Mouse (Mus musculus) embryonic stem cell, embryonic (primary cell): ENCODE measurements around the gene Gm20517.

Experiments
- CTCF ChIA-PET, 4 experiments: fragments of 300-600 bp in 2 of 4; fragments of 350-600 bp in 2 of 4; sonication (Branson Sonifier 250); formaldehyde crosslinking; loops; one replicate each; lab custom pipeline; 2022; ENCODE audit warnings: inconsistent platforms in 2 of 4; lab: Charles Lee
- POLR2A ChIA-PET, 4 experiments: fragments of 300-600 bp in 2 of 4; fragments of 350-600 bp in 2 of 4; sonication (Branson Sonifier 250); formaldehyde crosslinking; loops; one replicate each; lab custom pipeline; 2022; ENCODE audit warnings: antibody characterized with exemption in 4 of 4, inconsistent platforms in 1 of 4; lab: Charles Lee

The Gm20517 gene

GRCm38 (mm10) chr17:47694503-47695336 lies 83.3 kb downstream of the Gm20517 start, which contains the start of gene Prickle4:
Gene Prickle4 (minus strand): TSS chr17:47694736.
- CTCF ChIA-PET: interaction anchor here (0.6 to 2.1 kb wide), 41 partner anchors 9 to 1541 kb away, joined by 3 to 9 read pairs (median 3); partner anchors contain the start of genes Mad2l1bp (in 1 of the 4) and Taf8 (in 1 of the 4)
- POLR2A ChIA-PET: interaction anchor here (0.5 to 2.9 kb wide), 45 partner anchors 9 to 396 kb away, joined by 3 to 10 read pairs (median 4); no protein-coding TSS in a partner anchor

- ChIA-PET POLR2A (interaction anchor here (0.6 to 2.9 kb wide), 30 partner anchors 9 to 395 kb away, joined by 3 to 10 read pairs (median 4); no protein-coding TSS in a partner anchor), CTCF (interaction anchor here (0.6 to 2.1 kb wide), 21 partner anchors 9 to 220 kb away, joined by 3 to 9 read pairs (median 4); no protein-coding TSS in a partner anchor)
Observed at GRCm38 (mm10) chr17:47695337-47695710, 83.9 kb downstream of the Gm20517 start.

GRCm38 (mm10) chr17:47698156-47698555 lies 86.8 kb downstream of the Gm20517 start:
- ChIA-PET CTCF (no interaction called here), POLR2A (interaction anchor here in 3 of 4 experiments (1.1 to 3.0 kb wide), 7 partner anchors 9 to 53 kb away, joined by 3 to 12 read pairs (median 10); partner anchors contain the start of genes Tomm6 (in 2 of the 3) and Frs3 (in 1 of the 3))

GRCm38 (mm10) chr17:47699055-47699454 lies 87.7 kb downstream of the Gm20517 start:
- ChIA-PET CTCF (interaction anchor here in 2 of 4 experiments (0.6 to 1.2 kb wide), 3 partner anchors 8 to 207 kb away, joined by 3 to 4 read pairs (median 4); no protein-coding TSS in a partner anchor), POLR2A (interaction anchor here in 2 of 4 experiments (1.1 to 3.7 kb wide), 7 partner anchors 10 to 41 kb away, joined by 3 to 22 read pairs (median 10); partner anchors contain the start of genes Frs3 (in 1 of the 2), Tfeb (in 1 of the 2) and Tomm6 (in 1 of the 2))

GRCm38 (mm10) chr17:47701793-47702192 lies 90.4 kb downstream of the Gm20517 start:
- ChIA-PET CTCF (interaction anchor here (0.6 to 1.3 kb wide), 4 partner anchors 54 to 561 kb away, joined by 3 to 5 read pairs (median 3); no protein-coding TSS in a partner anchor), POLR2A (interaction anchor here in 3 of 4 experiments (0.6 to 3.7 kb wide), 14 partner anchors 9 to 309 kb away, joined by 3 to 22 read pairs (median 4); partner anchors contain the start of gene Tfeb (in 1 of the 3))

- POLR2A ChIA-PET: interaction anchor here in 3 of 4 experiments (0.6 to 4.8 kb wide), 29 partner anchors 8 to 551 kb away, joined by 3 to 51 read pairs (median 5); partner anchors contain the start of genes Frs3 (in 2 of the 3), Tfeb (in 2 of the 3), Gm21981 (in 1 of the 3) and Pgc (in 1 of the 3)
- CTCF ChIA-PET: interaction anchor here in 3 of 4 experiments (0.6 to 2.6 kb wide), 7 partner anchors 8 to 562 kb away, joined by 3 to 12 read pairs (median 3); partner anchors contain the start of genes Frs3 (in 1 of the 3), Gm21981 (in 1 of the 3) and Prickle4 (in 1 of the 3)
Observed at GRCm38 (mm10) chr17:47702548-47703345, 91.4 kb downstream of the Gm20517 start.

- CTCF ChIA-PET: interaction anchor here (0.9 to 2.6 kb wide), 9 partner anchors 8 to 37 kb away, joined by 3 to 12 read pairs (median 3); partner anchors contain the start of genes Gm21981 (in 2 of the 4), Prickle4 (in 2 of the 4) and Frs3 (in 1 of the 4)
Observed at GRCm38 (mm10) chr17:47703556-47703955, 92.2 kb downstream of the Gm20517 start.

GRCm38 (mm10) chr17:47704692-47705091 lies 93.3 kb downstream of the Gm20517 start:
- ChIA-PET CTCF (interaction anchor here (0.5 to 2.6 kb wide), 26 partner anchors 9 to 396 kb away, joined by 3 to 12 read pairs (median 3); partner anchors contain the start of genes Gm21981 (in 3 of the 4), Prickle4 (in 3 of the 4), Pgc (in 1 of the 4) and Tfeb (in 1 of the 4)), POLR2A (interaction anchor here in 3 of 4 experiments (0.5 to 4.8 kb wide), 52 partner anchors 9 to 1060 kb away, joined by 3 to 51 read pairs (median 4); partner anchors contain the start of genes Frs3 (in 2 of the 3), Gm21981 (in 2 of the 3), Pgc (in 2 of the 3) and Prickle4 (in 2 of the 3))

More at GRCm38 (mm10) chr17:47703556-47703955, 92.2 kb downstream of the Gm20517 start:
- POLR2A ChIA-PET: interaction anchor here in 3 of 4 experiments (0.5 to 4.8 kb wide), 33 partner anchors 8 to 889 kb away, joined by 3 to 51 read pairs (median 5); partner anchors contain the start of genes Frs3 (in 2 of the 3), Pgc (in 2 of the 3), Tfeb (in 2 of the 3) and Gm21981 (in 1 of the 3)

- POLR2A ChIA-PET: interaction anchor here (0.6 to 4.8 kb wide), 22 partner anchors 10 to 204 kb away, joined by 3 to 51 read pairs (median 6); partner anchors contain the start of genes Frs3 (in 2 of the 4), Pgc (in 2 of the 4), Taf8 (in 1 of the 4) and Tfeb (in 1 of the 4)
- CTCF ChIA-PET: interaction anchor here in 3 of 4 experiments (0.5 to 1.3 kb wide), 5 partner anchors 23 to 80 kb away, joined by 3 to 6 read pairs (median 3); no protein-coding TSS in a partner anchor
Observed at GRCm38 (mm10) chr17:47706196-47706595, 94.8 kb downstream of the Gm20517 start.

GRCm38 (mm10) chr17:47707961-47708360 lies 96.6 kb downstream of the Gm20517 start:
- CTCF ChIA-PET: interaction anchor here in 1 of 4 experiments (0.7 kb wide), 1 partner anchor 23 kb away, joined by 3 read pairs; no protein-coding TSS in a partner anchor
- POLR2A ChIA-PET: interaction anchor here in 3 of 4 experiments (0.6 to 4.8 kb wide), 11 partner anchors 8 to 79 kb away, joined by 3 to 28 read pairs (median 6); partner anchors contain the start of genes Gm21981 (in 1 of the 3), Prickle4 (in 1 of the 3) and Tfeb (in 1 of the 3)

- POLR2A ChIA-PET: interaction anchor here (0.6 to 2.2 kb wide), 18 partner anchors 8 to 905 kb away, joined by 3 to 14 read pairs (median 4); partner anchors contain the start of gene Taf8 (in 1 of the 4)
- CTCF ChIA-PET: interaction anchor here in 3 of 4 experiments (0.6 to 0.9 kb wide), 5 partner anchors 11 to 402 kb away, joined by 3 read pairs; no protein-coding TSS in a partner anchor
Observed at GRCm38 (mm10) chr17:47708972-47709371, 97.6 kb downstream of the Gm20517 start.

GRCm38 (mm10) chr17:47710036-47710435 lies 98.6 kb downstream of the Gm20517 start:
- CTCF ChIA-PET: interaction anchor here in 2 of 4 experiments (0.7 to 0.9 kb wide), 3 partner anchors 10 to 188 kb away, joined by 3 to 5 read pairs (median 5); no protein-coding TSS in a partner anchor
- POLR2A ChIA-PET: interaction anchor here in 3 of 4 experiments (0.6 to 2.2 kb wide), 17 partner anchors 9 to 300 kb away, joined by 3 to 14 read pairs (median 4); partner anchors contain the start of gene Taf8 (in 1 of the 3)

GRCm38 (mm10) chr17:47711883-47712282 lies 100.5 kb downstream of the Gm20517 start:
- ChIA-PET POLR2A (interaction anchor here in 3 of 4 experiments (0.6 to 4.5 kb wide), 20 partner anchors 8 to 705 kb away, joined by 3 to 46 read pairs (median 5); partner anchors contain the start of genes Gm21981 (in 1 of the 3), Pgc (in 1 of the 3), Prickle4 (in 1 of the 3) and Tfeb (in 1 of the 3)), CTCF (interaction anchor here in 3 of 4 experiments (0.6 to 1.2 kb wide), 9 partner anchors 8 to 390 kb away, joined by 3 to 5 read pairs (median 3); partner anchors contain the start of gene Tfeb (in 1 of the 3))

- POLR2A ChIA-PET: interaction anchor here in 3 of 4 experiments (0.6 to 4.5 kb wide), 37 partner anchors 8 to 1009 kb away, joined by 3 to 46 read pairs (median 4); partner anchors contain the start of genes Pgc (in 3 of the 3) and Tfeb (in 1 of the 3)
- CTCF ChIA-PET: interaction anchor here (0.6 to 1.8 kb wide), 8 partner anchors 8 to 413 kb away, joined by 3 to 12 read pairs (median 4); no protein-coding TSS in a partner anchor
Observed at GRCm38 (mm10) chr17:47712889-47713571, 101.6 kb downstream of the Gm20517 start.
